Comparison of ENCODE assay signal across 8 mouse cellular contexts in genomic region chr3:86142934-86143317, GRCm38 (mm10). TPM values are rescaled to one million over a fixed set of nuclear protein-coding genes. Genes with fewer than 3 reads are reported as not detected.
A peak's percentile ranks its signal among the peaks of the same experiment; 100 is the strongest.
DNase-seq lines count a peak whose midpoint lies in the region; ATAC-seq and TF ChIP-seq lines count a peak whose summit lies in the region.

No protein-coding gene starts in this region.

- H3K9me3 ChIP-seq in heart, embryonic 11.5 days (replicated peaks; ENCODE audit: control insufficient read depth, low read length): no peaks in the 10 kb centered on the region
- H3K9me3 ChIP-seq in ES-E14 (ENCODE audit: control insufficient read depth, insufficient read depth, low read depth, low read length): no peaks in the 10 kb centered on the region
- H3K9me3 ChIP-seq in hindbrain, embryonic 10.5 days: no peaks in the 10 kb centered on the region
- H3K9me3 ChIP-seq in midbrain, embryonic 10.5 days (replicated peaks): no peaks in the 10 kb centered on the region

- H3K4me1 ChIP-seq in heart, embryonic 11.5 days (ENCODE audit: control insufficient read depth, insufficient read depth, low read length): peaks cover 10% of the 10 kb centered on the region; the same call in 1 of the 2 replicates
- no peaks in the 10 kb centered on the region; a peak in 2 of 4 replicates for H3K4me1 ChIP-seq in ES-E14 (ENCODE audit: control insufficient read depth in 2 of 2, insufficient read depth in 2 of 2, low read length in 2 of 2, poor library complexity in 1 of 2)
- H3K4me1 ChIP-seq in hindbrain, embryonic 10.5 days (replicated peaks): peaks cover 24% of the 10 kb centered on the region
- H3K4me1 ChIP-seq in midbrain, embryonic 10.5 days: peaks cover 22% of the 10 kb centered on the region

- in situ Hi-C loops in ES-E14 (cut with MboI; ENCODE audit: low sequenced_read_pairs in 2 of 2, unreplicated experiment in 2 of 2): no loop called here

- no peak for DNase-seq in heart, postnatal 10 days
- DNase-seq in ES-E14 (ENCODE audit: low read depth, low spot score) (no peak), MN1 (ENCODE audit: low spot score) (no peak)
- DNase-seq in hindbrain, embryonic 10.5 days (ENCODE audit: low spot score): no peak
- DNase-seq in midbrain, embryonic 10.5 days (ENCODE audit: low spot score): no peak
- no peak for DNase-seq in kidney, adult 8-10 months
- DNase-seq in cerebellum, adult 18-20 months: no peak

- ATAC-seq in heart, embryonic 11.5 days (replicated peaks; ENCODE audit: insufficient number of reproducible peaks, low FRiP score, low TSS enrichment): peak; percentile 1; the same call in 1 of the 2 replicates

- H3K27ac ChIP-seq in heart, embryonic 11.5 days (ENCODE audit: low read depth, low read length): no peak overlapping the region
- H3K27ac ChIP-seq in ES-E14 (ENCODE audit: insufficient read depth, low read depth, low read length, poor library complexity, severe bottlenecking): no peak overlapping the region
- H3K27ac ChIP-seq in hindbrain, embryonic 10.5 days: peak overlapping the region; percentile 93
- peak overlapping the region; percentile 99 for H3K27ac ChIP-seq in midbrain, embryonic 10.5 days (replicated peaks)

- no peak overlapping the region for H3K4me3 ChIP-seq in heart, embryonic 11.5 days (ENCODE audit: low read depth, low read length)
- H3K4me3 ChIP-seq in ES-E14 (ENCODE audit: insufficient read depth in 1 of 2, low read depth in 1 of 2, low read length in 2 of 2, poor library complexity in 1 of 2, severe bottlenecking in 1 of 2): peak overlapping the region; percentile 32 to 40
- peak overlapping the region; percentile 98 for H3K4me3 ChIP-seq in hindbrain, embryonic 10.5 days
- peak overlapping the region; percentile 95 for H3K4me3 ChIP-seq in midbrain, embryonic 10.5 days

- H3K27me3 ChIP-seq in heart, embryonic 11.5 days (ENCODE audit: control insufficient read depth, insufficient read depth, low read length): no peaks in the 10 kb centered on the region
- no peaks in the 10 kb centered on the region for H3K27me3 ChIP-seq in hindbrain, embryonic 10.5 days (ENCODE audit: insufficient read depth, poor library complexity, severe bottlenecking)
- H3K27me3 ChIP-seq in midbrain, embryonic 10.5 days (ENCODE audit: low read depth, poor library complexity, severe bottlenecking): no peaks in the 10 kb centered on the region

- H3K36me3 ChIP-seq in heart, embryonic 11.5 days (ENCODE audit: control insufficient read depth, insufficient read depth, low read length): peaks cover 11% of the 10 kb centered on the region
- peaks cover 22% of the 10 kb centered on the region for H3K36me3 ChIP-seq in ES-E14 (ENCODE audit: control insufficient read depth, insufficient read depth, low read length, poor library complexity, severe bottlenecking)
- H3K36me3 ChIP-seq in hindbrain, embryonic 10.5 days: peaks cover 36% of the 10 kb centered on the region
- peaks cover 36% of the 10 kb centered on the region for H3K36me3 ChIP-seq in midbrain, embryonic 10.5 days

- H3K4me2 ChIP-seq in heart, embryonic 11.5 days: peak overlapping the region; percentile 47

- 42% methylated on average over 6 of the region's 6 CpGs for WGBS in heart, embryonic 11.5 days (ENCODE audit: insufficient replicate concordance)
- WGBS in hindbrain, embryonic 10.5 days: 44% methylated on average over 6 of the region's 6 CpGs
- 50% methylated on average over 6 of the region's 6 CpGs for WGBS in midbrain, embryonic 10.5 days

- intact Hi-C loops in heart, postnatal 10 days (cut with DNase I): no loop called here

- peak overlapping the region; percentile 46; the same call in 1 of the 2 replicates for H3K9ac ChIP-seq in heart, embryonic 11.5 days (ENCODE audit: low read depth, low read length)
- H3K9ac ChIP-seq in ES-E14 (ENCODE audit: insufficient read depth, low read depth, low read length, poor library complexity, severe bottlenecking): peak overlapping the region; percentile 63; the same call in 1 of the 2 replicates

TF ChIP-seq in ES-E14, 5 proteins besides CTCF, POLR2A, EP300 and RAD21:
- TF ChIP-seq CHD2 (IDR thresholded peaks at IDR 0.05; ENCODE audit: low read depth, low read length): no peak
- TF ChIP-seq MAFK (IDR thresholded peaks at IDR 0.05; ENCODE audit: insufficient read depth, low read depth, low read length): no peak

RNA-seq across cellular contexts. Expression of gene Rps3a1, which starts 0.4 kb away (rescaled TPM):
- 950 and 968 TPM in 2 replicates for polyA plus RNA-seq in heart, embryonic 11.5 days (2014; fragmentation: Nextera tagmentation; extraction: Ambion mirVana)
- total RNA-seq in heart, postnatal 10 days (2021): 100 to 1,000 TPM; 617 to 667 TPM
- 523 and 665 TPM in 2 replicates for total RNA-seq in ES-E14 (2012; rRNA removed)
- 978 and 1,090 TPM in 2 replicates for polyA plus RNA-seq in hindbrain, embryonic 10.5 days (2016; fragmentation: Nextera tagmentation; extraction: Ambion mirVana)
- polyA plus RNA-seq in midbrain, embryonic 10.5 days (2016; fragmentation: Nextera tagmentation; extraction: Ambion mirVana): 943 and 1,130 TPM in 2 replicates

Comparison
In these comparisons a context has a peak if more than half of its experiments do, and no peak if none do; other contexts are left out.
1. H3K27ac ChIP-seq: peak in hindbrain, embryonic 10.5 days (single experiment) and midbrain, embryonic 10.5 days (single experiment); none in heart, embryonic 11.5 days (single experiment) and ES-E14 (single experiment).